Mouse (Mus musculus) kidney, postnatal 36 days (tissue): ENCODE results near the gene Grrp1.
A peak's percentile ranks its signal among the peaks of the same experiment; 100 is the strongest.

Experiments
- DNase-seq, 2 experiments: peaks; one replicate each; pipeline ENCODE4 v3.0.0; 2021 to 2022; ENCODE audit warnings: mixed read lengths in 2 of 2

The Grrp1 gene

GRCm38 (mm10) chr4:134268102-134268655, 14.3 kb upstream of the Grrp1 start:
- DNase-seq, result no peak

- DNase-seq, result peak in 1 of 2 experiments; percentile 51
These were observed 12.1 kb upstream of the Grrp1 start for GRCm38 (mm10) chr4:134265860-134266585.

DNA sequence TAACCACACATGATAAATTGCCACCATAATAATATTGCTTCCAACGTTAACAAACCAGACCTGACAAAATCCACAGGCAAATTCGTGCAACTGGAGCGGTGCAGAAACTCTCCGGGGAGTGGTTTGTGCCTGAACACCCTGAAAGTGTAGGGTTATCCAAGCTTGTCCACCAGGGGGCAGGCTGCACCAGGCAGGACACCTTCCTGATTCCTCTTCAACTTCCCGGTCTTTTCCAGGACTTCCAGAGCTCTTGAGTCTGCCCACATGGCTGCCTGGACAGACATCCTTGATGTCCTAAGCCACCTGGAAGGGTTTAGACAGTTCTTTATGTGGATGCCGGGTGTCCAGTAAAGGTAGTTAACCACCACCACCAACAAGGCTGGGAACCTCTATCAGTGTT, 9.3 kb upstream of the Grrp1 start:
- DNase-seq, result peak; percentile 75 to 92

DNA sequence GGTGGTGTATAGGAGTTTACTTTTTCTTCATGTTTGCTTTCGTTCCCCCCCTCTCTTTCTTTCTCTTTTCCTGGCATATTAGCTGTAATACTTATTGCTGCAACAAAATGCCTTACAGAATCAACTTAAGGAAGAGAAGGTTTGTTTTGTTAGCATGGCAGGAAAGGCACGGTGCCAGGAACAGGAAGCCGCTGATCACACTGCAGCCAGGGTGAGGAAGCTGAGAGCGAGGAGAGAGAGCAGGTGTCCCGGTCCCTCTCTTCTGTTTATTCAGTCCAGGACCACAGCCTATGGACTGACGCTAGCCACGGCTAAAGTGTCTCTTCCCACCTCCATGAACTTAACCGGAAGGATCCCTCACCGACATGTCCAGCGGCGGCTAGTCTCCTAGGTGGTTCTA, 4.4 kb upstream of the Grrp1 start:
- DNase-seq, result peak in 1 of 2 experiments; percentile 53

GRCm38 (mm10) chr4:134257198-134258009, 3.5 kb upstream of the Grrp1 start:
- peak in 1 of 2 experiments; percentile 33 for DNase-seq

GRCm38 (mm10) chr4:134256407-134257197, 2.7 kb upstream of the Grrp1 start:
- peak; percentile 70 to 74 for DNase-seq

GRCm38 (mm10) chr4:134255854-134256253, 1.9 kb upstream of the Grrp1 start:
- peak; percentile 46 to 60 for DNase-seq

GRCm38 (mm10) chr4:134254835-134255234, 929 bp upstream of the Grrp1 start:
- no peak for DNase-seq

- peak; percentile 59 to 62 for DNase-seq
These were observed 790 bp downstream of the Grrp1 start for GRCm38 (mm10) chr4:134252911-134253721.

DNA sequence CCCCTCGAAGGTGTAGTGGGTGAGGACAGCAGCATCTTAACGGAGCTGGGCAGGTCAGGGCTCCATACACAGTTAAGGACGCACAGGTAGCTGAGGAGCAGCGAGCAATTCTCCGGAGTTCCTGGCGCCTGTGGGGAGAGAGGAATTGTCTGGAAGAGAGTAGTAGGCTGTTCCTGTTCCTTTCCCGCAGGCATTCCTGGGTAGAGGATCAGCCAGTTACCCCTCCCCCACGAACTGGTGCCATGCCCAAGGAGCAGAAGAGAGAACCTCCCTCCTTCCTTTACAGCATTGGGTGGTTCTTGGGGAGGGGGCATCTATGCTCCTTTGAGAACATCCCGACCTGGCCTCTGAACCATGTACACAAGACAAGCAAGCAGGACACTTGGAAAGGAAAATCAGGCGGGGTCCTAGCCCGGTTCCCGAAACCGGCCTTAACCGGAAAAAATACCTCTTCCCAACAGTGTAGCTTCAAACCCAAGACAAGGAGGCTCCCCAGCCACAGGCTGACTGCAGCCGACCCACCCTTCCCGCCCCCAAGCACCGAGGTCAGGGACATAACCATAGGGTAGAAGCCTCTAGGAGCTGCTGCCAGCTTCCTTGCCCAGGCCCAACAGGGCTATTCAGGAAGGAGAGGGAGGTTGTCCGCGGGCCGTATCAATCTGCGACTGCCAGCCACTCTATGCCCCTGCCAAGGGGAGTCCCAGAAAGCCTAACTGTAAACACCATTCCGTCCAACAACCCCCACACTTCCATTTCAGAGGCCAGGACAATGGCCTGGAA, 1.6 kb downstream of the Grrp1 start:
- peak; percentile 42 to 59 for DNase-seq

- DNase-seq, result peak in 1 of 2 experiments; percentile 54
These were observed 2.4 kb downstream of the Grrp1 start for GRCm38 (mm10) chr4:134251241-134252130.

DNA sequence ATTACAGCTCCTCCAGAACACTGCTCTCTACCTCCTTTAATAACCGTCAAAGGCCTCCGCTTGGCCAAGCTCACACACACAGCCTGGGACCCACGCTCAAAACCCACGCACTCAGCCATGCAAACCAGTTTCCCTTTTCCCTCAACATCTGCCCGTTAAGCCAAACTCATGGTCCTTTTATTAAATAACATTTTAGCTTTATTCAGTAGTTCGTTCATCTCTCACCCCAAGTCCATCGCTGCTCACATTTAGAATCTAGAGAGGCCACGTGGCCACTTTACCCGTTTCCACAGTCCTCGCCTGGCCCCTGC, 3.0 kb downstream of the Grrp1 start:
- no peak for DNase-seq

- no peak for DNase-seq
These were observed 3.6 kb downstream of the Grrp1 start for GRCm38 (mm10) chr4:134250116-134250929.

DNA sequence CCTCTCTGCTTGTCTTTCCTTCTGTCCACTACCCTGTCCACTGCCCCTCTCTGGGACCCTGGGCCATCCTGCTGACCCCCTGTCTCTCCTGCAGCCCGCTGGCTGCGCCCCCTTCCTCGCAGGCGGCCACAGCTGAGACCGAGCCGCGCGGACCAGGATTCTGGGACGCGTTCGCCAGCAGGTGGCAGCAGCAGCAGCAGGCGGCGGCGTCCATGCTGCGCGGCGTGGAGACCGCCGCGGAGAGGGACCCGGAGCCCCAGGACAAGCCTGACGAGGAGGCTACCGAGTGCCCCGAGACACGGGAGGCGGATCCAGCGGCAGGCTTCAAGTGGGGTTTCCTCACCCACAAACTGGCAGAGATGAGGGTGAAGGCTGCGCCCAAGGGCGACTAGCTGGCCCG, 4.3 kb downstream of the Grrp1 start:
- DNase-seq, result peak; percentile 64 to 93

- DNase-seq, result peak in 1 of 2 experiments; percentile 42
These were observed 7.1 kb downstream of the Grrp1 start, which contains the start of gene Gm30191 for GRCm38 (mm10) chr4:134246719-134247258. Gene Gm30191 (plus strand): TSS chr4:134246935.

- DNase-seq, result peak in 1 of 2 experiments; percentile 56
These were observed 7.7 kb downstream of the Grrp1 start for GRCm38 (mm10) chr4:134246256-134246655.

DNA sequence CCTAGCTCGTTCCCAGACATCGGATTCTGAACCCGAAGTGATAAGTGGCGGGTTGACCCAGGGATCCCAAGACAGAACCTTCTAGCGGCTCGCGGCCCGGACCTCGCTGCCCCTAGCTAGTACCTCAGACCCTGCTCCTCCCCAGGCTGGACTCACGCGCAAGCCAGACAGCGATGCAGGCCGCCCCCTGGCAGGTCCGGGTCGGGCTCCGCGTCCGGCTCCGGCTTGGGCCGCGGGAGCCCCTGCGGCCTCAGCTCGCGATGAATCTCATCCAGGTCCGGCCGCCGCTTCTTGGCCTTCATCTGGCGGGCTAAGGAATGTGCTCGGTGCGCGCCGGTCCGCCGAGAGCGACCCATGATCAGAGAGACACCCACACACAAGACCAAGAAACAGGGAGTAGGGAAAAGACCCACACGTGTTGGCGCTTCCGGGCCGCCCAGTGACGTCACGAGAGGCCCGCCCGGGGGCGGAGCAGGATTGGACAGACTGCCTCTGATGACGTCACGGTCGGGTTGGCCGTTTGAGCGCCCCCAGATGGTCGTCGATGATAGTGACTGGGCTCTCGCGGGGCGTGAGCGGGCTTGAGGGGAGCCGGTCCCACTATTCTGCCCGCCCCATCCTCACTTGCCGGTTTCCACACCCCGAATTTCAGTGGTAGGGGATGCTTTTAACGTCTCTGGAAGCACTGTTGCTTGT, 8.6 kb downstream of the Grrp1 start, which contains the start of gene Zfp593:
Gene Zfp593 (minus strand): TSS at position 445 of the 696 bp plus-strand sequence.
- peak; percentile 95 to 98 for DNase-seq
